Mouse (Mus musculus) liver, embryonic 14.5 days (tissue): Measurements from ENCODE around the gene AW551984. TPM values are rescaled to one million over a fixed set of nuclear protein-coding genes. Genes with fewer than 3 reads are reported as not detected.

Experiments used
- ATAC-seq: fragments of 200-750 bp; cut with Nextera tagmentation; 2 replicates; pipeline ENCODE4 v1.8.0; 2017; ENCODE audit warnings: moderate number of reproducible peaks, mild to moderate bottlenecking, moderate library complexity; ENCODE audit not compliant: insufficient read depth
- DNase-seq, 3 experiments: peaks; one replicate each; pipeline ENCODE4 v3.0.0-alpha.2; 2012 to 2013; ENCODE audit warnings: low read depth in 3 of 3, low spot score in 3 of 3
- H3K27ac ChIP-seq: fragments of 300-500 bp; sonication (generic); 2 replicates; pipeline ENCODE4 v1.5.1; 2014; ENCODE audit warnings: moderate library complexity, mild to moderate bottlenecking, control low read depth, inconsistent platforms
- H3K27me3 ChIP-seq: fragments of 300-500 bp; sonication (generic); 2 replicates; pipeline ENCODE4 v1.6.1; 2014; ENCODE audit warnings: mild to moderate bottlenecking, low read length, moderate library complexity; ENCODE audit not compliant: control insufficient read depth, insufficient read depth
- H3K36me3 ChIP-seq: fragments of 300-500 bp; sonication (generic); replicated peaks from 2 replicates; pipeline ENCODE4 v1.6.1; 2014; ENCODE audit warnings: low read depth; ENCODE audit not compliant: control insufficient read depth, insufficient read depth
- H3K4me1 ChIP-seq, 2 experiments: fragments of 200-500 bp in 1 of 2; fragments of 300-500 bp in 1 of 2; sonication (generic) in 1 of 2; replicated peaks; 2 replicates each; pipeline ENCODE4 v1.6.1; 2012 to 2014; ENCODE audit warnings: antibody characterized with exemption in 1 of 2, inconsistent platforms in 1 of 2, low read length in 1 of 2; ENCODE audit not compliant: control insufficient read depth in 2 of 2, insufficient read depth in 2 of 2
- H3K4me2 ChIP-seq: fragments of 300-500 bp; sonication (generic); 2 replicates; pipeline ENCODE4 v1.6.1; 2014; ENCODE audit warnings: low read depth, mild to moderate bottlenecking, control low read depth, moderate library complexity
- H3K4me3 ChIP-seq, 2 experiments: fragments of 200-500 bp in 1 of 2; fragments of 300-500 bp in 1 of 2; sonication (generic) in 1 of 2; 2 replicates each; pipeline ENCODE4 v1.5.1; 2012 to 2014; ENCODE audit warnings: low read depth in 2 of 2, low read length in 2 of 2, mild to moderate bottlenecking in 2 of 2, control low read depth in 1 of 2, inconsistent platforms in 1 of 2, moderate library complexity in 1 of 2; ENCODE audit not compliant: insufficient read depth in 1 of 2
- H3K9ac ChIP-seq: fragments of 300-500 bp; sonication (generic); replicated peaks from 2 replicates; pipeline ENCODE4 v1.6.1; 2014; ENCODE audit warnings: mild to moderate bottlenecking, control low read depth, moderate library complexity
- H3K9me3 ChIP-seq: fragments of 300-500 bp; sonication (generic); 2 replicates; pipeline ENCODE4 v1.6.1; 2016; ENCODE audit warnings: low read length, mixed read lengths; ENCODE audit not compliant: control insufficient read depth
- CTCF ChIP-seq: IDR thresholded peaks from 2 replicates; pipeline ENCODE4 v1.5.1; 2016; ENCODE audit warnings: antibody characterized with exemption, low read depth, control low read depth
- EP300 ChIP-seq: IDR thresholded peaks from 2 replicates; pipeline ENCODE4 v1.6.1; 2016; ENCODE audit warnings: antibody characterized with exemption, low read depth
- WGBS: fragments of 180-500 bp; shearing (Covaris S2); extraction: QIAGEN DNeasy Blood & Tissue Kit; methylation state at CpG from one replicate; pipeline ENCODE4 v1.1.7; 2014; ENCODE audit not compliant: insufficient replicate concordance; 5-methylcytosine and 5-hydroxymethylcytosine counted together
- polyA plus RNA-seq, 2 experiments: library from polyadenylated mRNA; depleted of rRNA in 1 of 2; stranded (reverse) in 1 of 2; unstranded in 1 of 2; fragments of >200 nt; fragmentation: Nextera tagmentation in 1 of 2; extraction: Ambion mirVana in 1 of 2; gene quantifications; 2 replicates each; pipeline versions ENCODE4 v1.2.1 to v1.2.3; 2012 to 2014

The AW551984 gene
- polyA plus RNA-seq, 2 experiments, result 1.3 to 1.5 TPM

- no peak overlapping the region for H3K27ac ChIP-seq
- no peaks in the 10 kb centered on the region for H3K4me1 ChIP-seq
- WGBS, result 30% methylated on average over 3 of the region's 3 CpGs
- no peak overlapping the region for H3K4me3 ChIP-seq
- ATAC-seq (no peak), DNase-seq (no peak)
- no peaks in the 10 kb centered on the region for H3K27me3 ChIP-seq
- H3K4me2 ChIP-seq, result no peak overlapping the region
- H3K9me3 ChIP-seq, result no peaks in the 10 kb centered on the region
- H3K9ac ChIP-seq, result no peak overlapping the region
- TF ChIP-seq CTCF (no peak), EP300 (no peak)
- H3K36me3 ChIP-seq, result no peaks in the 10 kb centered on the region
Observed at GRCm38 (mm10) chr9:39557529-39558348, 46.5 kb downstream of the AW551984 start.

GRCm38 (mm10) chr9:39553946-39554345 lies 50.3 kb downstream of the AW551984 start, which contains the start of gene Olfr958:
Olfr958 (minus strand) TSS chr9:39554054.
- Histone ChIP-seq H3K36me3 (no peaks in the 10 kb centered on the region), H3K27me3 (no peaks in the 10 kb centered on the region), H3K4me3 (no peak within 1 kb of the TSS), H3K27ac (no peak within 1 kb of the TSS), H3K4me2 (no peak within 1 kb of the TSS), H3K9me3 (no peaks in the 10 kb centered on the region), H3K9ac (no peak within 1 kb of the TSS), H3K4me1 (no peaks in the 10 kb centered on the region)
- DNase-seq (no peak), ATAC-seq (no peak)
- 31% methylated on average over 2 of the region's 2 CpGs for WGBS
- TF ChIP-seq CTCF, result no peak
- TF ChIP-seq EP300, result no peak

GRCm38 (mm10) chr9:39550806-39551205 lies 53.4 kb downstream of the AW551984 start:
- Histone ChIP-seq H3K36me3 (no peaks in the 10 kb centered on the region), H3K27ac (no peak overlapping the region), H3K9ac (no peak overlapping the region), H3K9me3 (no peaks in the 10 kb centered on the region), H3K27me3 (no peaks in the 10 kb centered on the region), H3K4me3 (no peak overlapping the region), H3K4me1 (no peaks in the 10 kb centered on the region), H3K4me2 (no peak overlapping the region)
- TF ChIP-seq CTCF, result no peak
- no peak for TF ChIP-seq EP300
- 67% methylated on average over 5 of the region's 5 CpGs for WGBS
- no peak for ATAC-seq
- no peak for DNase-seq

Other genes starting within 250 kb of the AW551984 start
- gene Olfr951, start 217.0 kb downstream of the AW551984 start, polyA plus RNA-seq (2012; rRNA removed), result not detected in 2 replicates
- not detected in 2 replicates for gene Olfr951, start 217.0 kb downstream of the AW551984 start, polyA plus RNA-seq (2014; fragmentation: Nextera tagmentation; extraction: Ambion mirVana)
- gene Olfr952, start 177.3 kb downstream of the AW551984 start, polyA plus RNA-seq (2012; rRNA removed), result not detected in 2 replicates
- gene Olfr952, start 177.3 kb downstream of the AW551984 start, polyA plus RNA-seq (2014; fragmentation: Nextera tagmentation; extraction: Ambion mirVana), result not detected in 2 replicates
- not detected in 2 replicates for gene Olfr954, start 147.7 kb downstream of the AW551984 start, polyA plus RNA-seq (2012; rRNA removed)
- not detected in 2 replicates for gene Olfr954, start 147.7 kb downstream of the AW551984 start, polyA plus RNA-seq (2014; fragmentation: Nextera tagmentation; extraction: Ambion mirVana)
- gene Olfr955, start 132.5 kb downstream of the AW551984 start, polyA plus RNA-seq (2012; rRNA removed), result not detected in 2 replicates
- gene Olfr955, start 132.5 kb downstream of the AW551984 start, polyA plus RNA-seq (2014; fragmentation: Nextera tagmentation; extraction: Ambion mirVana), result not detected in 2 replicates
- gene Olfr44, start 110.4 kb downstream of the AW551984 start, polyA plus RNA-seq (2012; rRNA removed), result not detected in 2 replicates
- not detected in 2 replicates for gene Olfr44, start 110.4 kb downstream of the AW551984 start, polyA plus RNA-seq (2014; fragmentation: Nextera tagmentation; extraction: Ambion mirVana)
- not detected in 2 replicates for gene Olfr957, start 88.6 kb downstream of the AW551984 start, polyA plus RNA-seq (2012; rRNA removed)
- not detected in 2 replicates for gene Olfr957, start 88.6 kb downstream of the AW551984 start, polyA plus RNA-seq (2014; fragmentation: Nextera tagmentation; extraction: Ambion mirVana)
- gene Olfr958, start 50.3 kb downstream of the AW551984 start, polyA plus RNA-seq (2012; rRNA removed), result not detected in 2 replicates
- not detected in 2 replicates for gene Olfr958, start 50.3 kb downstream of the AW551984 start, polyA plus RNA-seq (2014; fragmentation: Nextera tagmentation; extraction: Ambion mirVana)
- not detected in 2 replicates for gene Olfr959, start 28.8 kb downstream of the AW551984 start, polyA plus RNA-seq (2012; rRNA removed)
- gene Olfr959, start 28.8 kb downstream of the AW551984 start, polyA plus RNA-seq (2014; fragmentation: Nextera tagmentation; extraction: Ambion mirVana), result not detected in 2 replicates
- gene Olfr148, start 6.3 kb upstream of the AW551984 start, polyA plus RNA-seq (2012; rRNA removed), result not detected in 2 replicates
- gene Olfr148, start 6.3 kb upstream of the AW551984 start, polyA plus RNA-seq (2014; fragmentation: Nextera tagmentation; extraction: Ambion mirVana), result not detected in 2 replicates
- not detected in 2 replicates for gene Olfr960, start 17.0 kb upstream of the AW551984 start, polyA plus RNA-seq (2012; rRNA removed)
- not detected in 2 replicates for gene Olfr960, start 17.0 kb upstream of the AW551984 start, polyA plus RNA-seq (2014; fragmentation: Nextera tagmentation; extraction: Ambion mirVana)
- gene Olfr961, start 40.7 kb upstream of the AW551984 start, polyA plus RNA-seq (2012; rRNA removed), result not detected in 2 replicates
- not detected in 2 replicates for gene Olfr961, start 40.7 kb upstream of the AW551984 start, polyA plus RNA-seq (2014; fragmentation: Nextera tagmentation; extraction: Ambion mirVana)
- not detected in 2 replicates for gene Olfr963, start 62.8 kb upstream of the AW551984 start, polyA plus RNA-seq (2012; rRNA removed)
- not detected in 2 replicates for gene Olfr963, start 62.8 kb upstream of the AW551984 start, polyA plus RNA-seq (2014; fragmentation: Nextera tagmentation; extraction: Ambion mirVana)
- gene Olfr149, start 102.7 kb upstream of the AW551984 start, polyA plus RNA-seq (2012; rRNA removed), result not detected in 2 replicates
- not detected in 2 replicates for gene Olfr149, start 102.7 kb upstream of the AW551984 start, polyA plus RNA-seq (2014; fragmentation: Nextera tagmentation; extraction: Ambion mirVana)
- gene Olfr965, start 107.0 kb upstream of the AW551984 start, polyA plus RNA-seq (2012; rRNA removed), result not detected in 2 replicates
- not detected in 2 replicates for gene Olfr965, start 107.0 kb upstream of the AW551984 start, polyA plus RNA-seq (2014; fragmentation: Nextera tagmentation; extraction: Ambion mirVana)
- gene Olfr150, start 126.6 kb upstream of the AW551984 start, polyA plus RNA-seq (2012; rRNA removed), result not detected in 2 replicates
- gene Olfr150, start 126.6 kb upstream of the AW551984 start, polyA plus RNA-seq (2014; fragmentation: Nextera tagmentation; extraction: Ambion mirVana), result not detected in 2 replicates
- gene Olfr967, start 141.8 kb upstream of the AW551984 start, polyA plus RNA-seq (2012; rRNA removed), result not detected in 2 replicates
- gene Olfr967, start 141.8 kb upstream of the AW551984 start, polyA plus RNA-seq (2014; fragmentation: Nextera tagmentation; extraction: Ambion mirVana), result not detected in 2 replicates
- not detected in 2 replicates for gene Olfr968, start 178.8 kb upstream of the AW551984 start, polyA plus RNA-seq (2012; rRNA removed)
- not detected in 2 replicates for gene Olfr968, start 178.8 kb upstream of the AW551984 start, polyA plus RNA-seq (2014; fragmentation: Nextera tagmentation; extraction: Ambion mirVana)
- not detected in 2 replicates for gene Olfr969, start 186.5 kb upstream of the AW551984 start, polyA plus RNA-seq (2012; rRNA removed)
- gene Olfr969, start 186.5 kb upstream of the AW551984 start, polyA plus RNA-seq (2014; fragmentation: Nextera tagmentation; extraction: Ambion mirVana), result not detected in 2 replicates
- not detected in 2 replicates for gene Olfr970, start 204.5 kb upstream of the AW551984 start, polyA plus RNA-seq (2012; rRNA removed)
- gene Olfr970, start 204.5 kb upstream of the AW551984 start, polyA plus RNA-seq (2014; fragmentation: Nextera tagmentation; extraction: Ambion mirVana), result not detected in 2 replicates
- gene Olfr971, start 232.5 kb upstream of the AW551984 start, polyA plus RNA-seq (2012; rRNA removed), result not detected in 2 replicates
- gene Olfr971, start 232.5 kb upstream of the AW551984 start, polyA plus RNA-seq (2014; fragmentation: Nextera tagmentation; extraction: Ambion mirVana), result not detected in 2 replicates